Mouse (Mus musculus): ENCODE data around the gene Lta.

The Lta gene

DNA sequence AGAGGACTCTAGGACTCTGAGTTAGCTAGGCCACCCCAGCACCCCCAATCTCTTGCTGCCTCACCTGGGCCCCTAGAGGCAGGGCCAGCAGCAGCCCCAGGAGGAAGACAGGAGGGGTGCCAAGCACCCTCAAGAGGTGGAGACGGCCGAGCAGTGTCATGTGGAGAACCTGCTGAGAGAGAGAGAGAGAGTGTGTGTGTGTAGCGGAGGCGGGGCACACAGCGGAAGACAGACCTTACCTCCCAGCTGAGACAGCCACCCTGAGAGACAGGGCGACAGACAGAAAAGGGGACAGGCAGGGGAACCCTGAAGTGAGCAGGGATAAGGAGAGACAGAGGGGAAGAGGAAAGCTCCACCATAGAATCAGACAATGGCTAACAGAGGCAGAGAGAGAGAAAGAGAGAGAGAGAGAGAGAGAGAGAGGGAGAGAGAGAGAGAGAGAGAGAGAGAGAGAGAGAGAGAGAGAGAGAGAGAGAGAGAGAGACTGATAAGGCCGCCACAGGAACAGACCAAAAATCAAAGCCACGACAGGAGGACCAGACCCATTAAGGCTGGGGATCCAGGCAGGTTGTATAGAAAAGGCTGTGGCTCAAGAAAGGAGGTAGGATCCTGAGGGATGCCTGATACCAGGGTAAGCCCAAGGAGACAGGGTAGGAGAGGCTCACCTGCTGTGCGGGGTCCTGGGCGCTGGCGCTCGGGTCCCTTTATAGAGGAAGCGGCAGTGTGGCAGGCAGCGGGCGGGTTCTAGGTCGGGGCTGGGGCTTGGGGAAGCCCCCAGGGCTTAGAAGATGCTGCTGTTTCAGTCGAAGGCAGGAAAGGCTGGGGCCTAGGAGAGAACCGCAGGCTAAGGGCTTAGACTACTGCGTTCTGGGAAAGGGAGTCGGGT is at the start of gene Lta:
Lta (minus strand) TSS at position 858 of the 886 bp plus-strand sequence.
- no peak for DNase-seq (ENCODE audit: low spot score)

GRCm38 (mm10) chr17:35254241-35255098 is 49.3 kb upstream of the Lta start:
- peak; percentile 64 for DNase-seq (ENCODE audit: low spot score)

- DNase-seq (ENCODE audit: low spot score), result no peak
Observed at GRCm38 (mm10) chr17:35253293-35254093, 48.3 kb upstream of the Lta start.

- no peak for DNase-seq (ENCODE audit: low spot score)
Observed at GRCm38 (mm10) chr17:35252619-35253292, 47.6 kb upstream of the Lta start.

GRCm38 (mm10) chr17:35251981-35252380 is 46.8 kb upstream of the Lta start:
- no peak for DNase-seq (ENCODE audit: low spot score)

DNA sequence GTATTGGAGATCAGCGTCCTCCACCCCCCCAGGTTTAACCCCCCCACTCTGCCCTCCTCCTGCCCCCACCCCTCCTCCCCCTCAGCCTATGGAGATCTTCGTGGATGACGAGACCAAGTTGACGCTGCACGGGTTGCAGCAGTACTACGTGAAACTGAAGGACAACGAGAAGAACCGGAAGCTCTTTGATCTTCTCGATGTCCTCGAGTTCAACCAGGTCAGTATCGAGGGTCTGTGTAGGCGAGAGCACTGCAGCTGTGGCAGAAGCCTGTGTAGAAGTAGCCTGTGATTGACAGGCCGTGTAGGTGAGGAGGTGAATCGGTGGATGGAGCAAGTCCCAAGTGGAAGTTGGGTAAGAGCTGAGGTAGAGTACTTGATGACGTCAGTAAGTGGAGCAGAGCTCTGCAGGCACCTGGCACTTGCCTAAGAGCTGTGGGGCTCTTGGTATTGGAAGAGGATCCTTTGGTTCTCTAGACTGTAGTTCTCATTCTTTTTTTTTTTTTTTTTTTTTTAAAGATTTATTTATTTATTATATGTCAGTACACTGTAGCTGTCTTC is 46.1 kb upstream of the Lta start:
- no peak for DNase-seq (ENCODE audit: low spot score)

- DNase-seq (ENCODE audit: low spot score), result no peak
Observed at GRCm38 (mm10) chr17:35250348-35251120, 45.4 kb upstream of the Lta start.

- no peak for DNase-seq (ENCODE audit: low spot score)
Observed at GRCm38 (mm10) chr17:35249451-35250197, 44.5 kb upstream of the Lta start.

DNA sequence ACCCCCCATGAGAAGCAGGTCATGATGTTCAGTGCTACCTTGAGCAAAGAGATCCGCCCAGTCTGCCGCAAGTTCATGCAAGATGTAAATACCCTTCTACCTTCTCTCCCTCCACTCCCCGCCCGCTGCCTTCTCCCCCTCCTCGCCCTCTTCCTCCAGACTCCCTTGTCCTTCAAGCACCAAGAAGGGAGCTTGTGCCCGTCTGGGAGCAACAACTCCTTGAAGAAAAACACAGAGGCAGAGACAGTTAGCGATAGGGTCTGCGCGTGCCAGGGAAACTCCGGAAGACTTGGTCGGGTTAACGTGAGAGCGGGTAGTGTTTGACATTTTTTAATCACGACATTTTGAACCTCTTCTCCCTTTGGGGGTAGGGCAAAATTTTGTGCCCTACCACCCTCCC is 43.8 kb upstream of the Lta start:
- DNase-seq (ENCODE audit: low spot score), result no peak

DNA sequence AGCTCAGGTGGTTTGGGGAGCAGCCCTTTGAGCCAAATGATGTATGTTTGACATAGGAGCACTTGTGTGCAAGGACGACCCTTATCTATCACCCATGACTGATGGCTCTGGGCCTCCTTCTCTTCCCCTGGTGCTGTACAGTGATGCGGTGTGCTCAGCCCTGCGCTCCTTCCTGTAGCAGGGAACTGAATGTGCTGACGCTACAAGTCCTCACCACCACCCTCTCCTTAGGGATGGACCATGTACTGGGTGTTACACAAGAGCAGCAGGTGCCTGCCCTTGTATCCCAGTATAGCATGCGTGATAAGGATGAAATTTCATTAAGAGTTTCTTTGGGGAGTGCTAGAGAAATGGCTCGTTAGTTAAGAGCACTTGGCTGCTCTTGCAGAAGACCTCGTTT is 42.0 kb upstream of the Lta start:
- no peak for DNase-seq (ENCODE audit: low spot score)

DNA sequence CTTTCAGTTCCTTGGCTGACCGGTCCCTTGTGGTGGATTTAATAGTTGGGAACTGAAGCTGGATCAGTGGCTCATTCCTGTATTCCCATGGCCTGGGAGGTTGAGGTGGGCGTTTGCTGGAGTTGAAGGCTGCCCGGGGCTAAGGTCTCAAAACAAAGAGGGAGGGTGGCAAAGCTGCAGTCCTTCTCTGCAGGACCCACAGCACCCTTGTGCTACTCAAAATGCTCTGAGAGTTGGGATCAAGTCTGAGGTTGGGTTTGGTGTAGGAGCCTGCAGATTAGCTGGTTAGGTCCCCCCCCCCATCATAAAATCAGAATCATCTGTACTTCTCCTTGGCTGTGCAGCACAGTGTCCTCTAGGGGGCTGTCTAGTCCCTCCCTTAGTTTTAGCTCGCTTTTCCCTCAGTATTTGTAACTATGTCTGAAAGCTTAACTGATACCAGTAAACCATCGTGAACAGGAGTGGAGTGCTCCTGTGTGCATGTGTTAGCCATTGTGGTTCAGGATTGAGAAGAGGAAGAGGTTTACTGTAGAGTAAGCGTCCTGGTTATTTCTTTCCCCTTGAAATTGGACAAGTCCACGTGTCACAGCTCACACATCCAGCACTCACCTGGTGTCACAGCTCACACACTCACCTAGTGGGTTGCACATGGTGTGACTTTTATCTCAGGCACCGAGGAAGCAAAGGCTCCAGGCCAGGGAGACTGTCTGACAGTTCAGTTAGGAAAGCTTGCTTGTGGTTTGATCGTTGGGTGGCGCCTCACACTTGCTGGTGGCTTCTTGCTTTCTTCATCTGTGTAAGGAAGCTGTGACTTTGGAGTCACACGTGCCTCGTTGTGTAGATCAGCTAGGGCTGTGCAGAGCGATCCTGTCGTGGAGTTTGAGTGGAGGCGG is 40.8 kb upstream of the Lta start:
- DNase-seq (ENCODE audit: low spot score), result no peak

GRCm38 (mm10) chr17:35244999-35245398 is 39.8 kb upstream of the Lta start:
- DNase-seq (ENCODE audit: low spot score), result no peak

GRCm38 (mm10) chr17:35243086-35243485 is 37.9 kb upstream of the Lta start:
- peak; percentile 62 for DNase-seq (ENCODE audit: low spot score)

DNA sequence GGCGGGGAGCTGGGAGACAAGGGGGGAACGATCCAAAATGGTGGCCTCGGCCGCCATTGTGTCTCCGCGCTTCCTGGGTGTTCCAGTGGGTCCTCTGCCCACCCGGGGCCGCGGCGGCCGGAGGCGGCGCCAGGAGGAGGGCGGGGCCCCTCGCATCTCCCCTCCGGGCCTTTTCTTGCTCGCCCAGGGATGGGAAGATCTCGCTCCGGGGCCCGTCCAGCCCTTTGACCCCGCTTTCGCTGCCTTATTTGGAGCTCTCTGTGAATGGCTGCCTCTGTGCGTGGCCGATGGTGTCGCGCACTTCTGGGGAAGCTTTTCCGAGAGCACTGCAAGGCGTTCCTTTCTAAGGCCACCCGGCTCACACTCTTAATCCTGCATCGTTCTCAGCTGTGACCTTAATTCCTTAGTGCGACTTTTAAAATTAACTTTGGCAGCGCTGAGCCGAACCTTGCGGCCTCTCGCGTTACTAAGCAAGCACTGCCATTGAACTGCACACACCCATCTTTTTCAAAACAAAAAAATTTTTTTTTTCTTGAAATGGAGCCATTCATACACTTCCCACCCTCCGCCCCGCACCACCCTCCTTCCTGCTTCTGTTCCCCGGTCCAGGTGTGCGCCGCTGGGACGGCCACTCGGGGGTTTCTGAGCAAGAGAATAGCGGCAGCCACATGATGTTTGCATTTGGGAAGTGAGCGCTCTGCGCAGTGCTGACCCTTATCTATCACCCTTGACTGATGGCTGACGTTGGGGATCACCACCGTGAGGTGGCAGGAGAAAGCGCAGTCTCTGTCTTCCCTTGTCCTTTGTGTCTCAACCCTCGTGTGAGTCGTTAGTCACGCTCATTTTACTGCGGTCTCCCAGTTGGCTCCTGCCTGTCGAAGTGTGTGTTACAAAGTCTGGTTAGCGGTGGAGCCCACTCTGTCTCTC is 37.1 kb upstream of the Lta start:
- peak; percentile 88 for DNase-seq (ENCODE audit: low spot score)

- peak; percentile 98 for DNase-seq (ENCODE audit: low spot score)
Observed at GRCm38 (mm10) chr17:35241305-35242014, 36.3 kb upstream of the Lta start, which contains the start of gene Ddx39b. Ddx39b (plus strand) TSS chr17:35241746.

DNA sequence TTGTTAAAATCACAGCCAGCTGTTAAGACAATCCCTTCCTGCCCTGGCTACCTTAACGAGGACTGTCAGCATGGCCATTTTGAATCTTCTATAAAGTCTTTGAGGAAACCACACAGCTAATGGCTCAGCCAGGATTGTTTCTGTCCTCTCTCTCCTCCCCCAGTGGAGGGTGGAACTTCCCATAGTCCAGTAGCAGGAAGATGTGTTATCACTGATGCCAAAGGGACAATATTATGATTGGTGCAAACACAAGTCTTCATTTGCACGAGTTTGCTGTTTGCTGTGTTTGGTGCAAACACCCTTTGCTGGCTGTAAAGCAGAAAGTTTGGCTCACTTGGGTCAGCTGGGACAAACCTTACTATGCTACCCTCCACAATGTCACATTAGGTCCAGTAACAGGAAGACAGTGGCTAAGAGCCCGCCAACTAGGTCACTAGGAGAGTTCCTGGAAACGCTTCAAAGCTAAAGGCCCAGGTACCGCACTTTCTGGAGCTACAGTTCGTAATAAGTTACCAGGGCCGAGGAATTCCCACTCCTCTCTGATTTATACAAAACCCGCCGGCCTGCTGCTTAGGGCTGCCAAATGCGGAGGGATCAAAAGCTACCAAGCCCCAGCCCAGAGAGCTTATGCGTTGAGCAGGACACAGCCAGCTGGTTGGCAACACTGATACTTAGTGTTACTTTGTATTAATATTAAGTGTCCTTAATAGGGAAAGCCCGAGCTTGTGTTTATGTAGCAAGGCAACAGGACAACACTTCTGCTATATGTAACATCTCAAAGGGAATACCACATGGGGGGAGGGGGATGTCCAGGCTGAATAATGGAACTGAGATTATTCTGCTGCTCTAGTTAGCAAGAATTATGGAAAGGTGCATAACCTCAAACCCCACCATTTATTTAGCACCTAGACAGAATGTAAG is 35.5 kb upstream of the Lta start:
- DNase-seq (ENCODE audit: low spot score), result no peak
